Mouse (Mus musculus) embryonic facial prominence, embryonic 15.5 days (tissue): ENCODE data around the gene Schip1. TPM values are rescaled to one million over a fixed set of nuclear protein-coding genes. Genes with fewer than 3 reads are reported as not detected.

Experiments
- ATAC-seq: fragments of 200-750 bp; cut with Nextera tagmentation; 2 replicates; pipeline ENCODE4 v1.8.0; 2017; ENCODE audit warnings: low read depth, moderate TSS enrichment; ENCODE audit not compliant: insufficient number of reproducible peaks, low FRiP score, low TSS enrichment
- H3K27ac ChIP-seq: fragments of 300-500 bp; sonication (generic); replicated peaks from 2 replicates; pipeline ENCODE4 v1.5.1; 2015; ENCODE audit warnings: mild to moderate bottlenecking, inconsistent platforms
- H3K27me3 ChIP-seq: fragments of 300-500 bp; sonication (generic); 2 replicates; pipeline ENCODE4 v1.6.1; 2015; ENCODE audit warnings: inconsistent platforms
- H3K36me3 ChIP-seq: fragments of 300-500 bp; sonication (generic); 2 replicates; pipeline ENCODE4 v1.6.1; 2015; ENCODE audit warnings: mild to moderate bottlenecking, inconsistent platforms
- H3K4me1 ChIP-seq: fragments of 300-500 bp; sonication (generic); 2 replicates; pipeline ENCODE4 v1.6.1; 2015; ENCODE audit warnings: inconsistent platforms
- H3K4me2 ChIP-seq: fragments of 300-500 bp; sonication (generic); replicated peaks from 2 replicates; pipeline ENCODE4 v1.6.1; 2015; ENCODE audit warnings: mild to moderate bottlenecking, inconsistent platforms
- H3K4me3 ChIP-seq: fragments of 300-500 bp; sonication (generic); replicated peaks from 2 replicates; pipeline ENCODE4 v1.5.1; 2015; ENCODE audit warnings: mild to moderate bottlenecking, inconsistent platforms
- H3K9ac ChIP-seq: fragments of 300-500 bp; sonication (generic); 2 replicates; pipeline ENCODE4 v1.6.1; 2015; ENCODE audit warnings: inconsistent platforms
- H3K9me3 ChIP-seq: fragments of 300-500 bp; sonication (generic); replicated peaks from 2 replicates; pipeline ENCODE4 v1.6.1; 2016; ENCODE audit warnings: inconsistent platforms
- WGBS: fragments of 180-500 bp; shearing (Covaris S2); methylation state at CpG from one replicate; pipeline ENCODE4 v1.1.7; 2015; 5-methylcytosine and 5-hydroxymethylcytosine counted together
- polyA plus RNA-seq: library from polyadenylated mRNA; unstranded; fragments of >200 nt; fragmentation: Nextera tagmentation; extraction: Ambion mirVana; gene quantifications from 2 replicates; pipeline ENCODE4 v1.2.1, GENCODE M21; 2015

Schip1 gene
- polyA plus RNA-seq, 1 experiment from 2014 or later: 30.9 TPM

- H3K9ac ChIP-seq: no peak overlapping the region
- 77% methylated on average over 4 of the region's 4 CpGs for WGBS
- ATAC-seq: no peak
These were observed 145.8 kb downstream of the Schip1 start for GRCm38 (mm10) chr3:68210422-68210821.

GRCm38 (mm10) chr3:68221452-68221851, 156.8 kb downstream of the Schip1 start:
- no peak overlapping the region for H3K9ac ChIP-seq
- no peak overlapping the region for H3K27ac ChIP-seq
- no peak for ATAC-seq
- H3K27me3 ChIP-seq: no peaks in the 10 kb centered on the region
- no peak overlapping the region for H3K4me3 ChIP-seq
- no peak overlapping the region for H3K4me2 ChIP-seq
- H3K4me1 ChIP-seq: no peaks in the 10 kb centered on the region
- H3K36me3 ChIP-seq: no peaks in the 10 kb centered on the region
- 86% methylated on average over 3 of the region's 3 CpGs for WGBS
- no peaks in the 10 kb centered on the region for H3K9me3 ChIP-seq

More at GRCm38 (mm10) chr3:68210422-68210821, 145.8 kb downstream of the Schip1 start:
- no peaks in the 10 kb centered on the region for H3K4me1 ChIP-seq
- H3K4me2 ChIP-seq: no peak overlapping the region
- H3K36me3 ChIP-seq: no peaks in the 10 kb centered on the region
- no peaks in the 10 kb centered on the region for H3K27me3 ChIP-seq
- no peaks in the 10 kb centered on the region for H3K9me3 ChIP-seq
- no peak overlapping the region for H3K4me3 ChIP-seq
- H3K27ac ChIP-seq: no peak overlapping the region

- 92% methylated on average over 2 of the region's 2 CpGs for WGBS
These were observed 175.3 kb downstream of the Schip1 start for GRCm38 (mm10) chr3:68239887-68240286.

GRCm38 (mm10) chr3:68243239-68243638, 178.6 kb downstream of the Schip1 start:
- H3K4me1 ChIP-seq: no peaks in the 10 kb centered on the region
- no peaks in the 10 kb centered on the region for H3K36me3 ChIP-seq
- H3K27ac ChIP-seq: no peak overlapping the region
- no peak overlapping the region for H3K4me3 ChIP-seq
- H3K4me2 ChIP-seq: no peak overlapping the region
- H3K27me3 ChIP-seq: no peaks in the 10 kb centered on the region
- 43% methylated on average over 3 of the region's 3 CpGs for WGBS
- H3K9me3 ChIP-seq: no peaks in the 10 kb centered on the region
- no peak overlapping the region for H3K9ac ChIP-seq
- peak; percentile 34; the same call in 1 of the 2 replicates for ATAC-seq

More at GRCm38 (mm10) chr3:68239887-68240286, 175.3 kb downstream of the Schip1 start:
- H3K4me1 ChIP-seq: no peaks in the 10 kb centered on the region
- no peaks in the 10 kb centered on the region for H3K36me3 ChIP-seq
- no peak overlapping the region for H3K4me2 ChIP-seq
- H3K27me3 ChIP-seq: no peaks in the 10 kb centered on the region
- no peak overlapping the region for H3K27ac ChIP-seq
- no peak for ATAC-seq
- H3K4me3 ChIP-seq: no peak overlapping the region
- H3K9me3 ChIP-seq: no peaks in the 10 kb centered on the region
- H3K9ac ChIP-seq: no peak overlapping the region

DNA sequence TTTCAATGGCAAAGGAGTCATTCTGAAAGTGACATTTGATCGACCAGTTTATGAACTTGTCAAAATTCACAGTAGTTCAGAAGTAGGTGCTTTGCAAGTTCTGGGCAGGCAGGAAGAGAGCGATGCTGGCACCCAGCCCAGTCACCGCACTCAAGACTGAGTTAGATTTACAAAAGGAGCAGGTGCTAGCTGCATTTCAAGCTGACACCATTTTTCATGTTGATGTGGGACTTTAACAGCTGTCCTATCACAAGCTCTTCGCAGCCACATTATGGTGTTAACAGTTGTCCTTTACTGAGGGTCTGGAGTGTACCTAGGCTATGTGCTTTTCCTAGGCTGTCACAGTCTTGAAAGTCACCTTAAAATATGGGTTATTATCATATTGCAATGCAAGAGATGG, 181.6 kb downstream of the Schip1 start:
- H3K4me3 ChIP-seq: no peak overlapping the region

GRCm38 (mm10) chr3:68250589-68250988, 186.0 kb downstream of the Schip1 start:
- Histone ChIP-seq H3K4me1 (no peaks in the 10 kb centered on the region), H3K4me3 (no peak overlapping the region), H3K4me2 (no peak overlapping the region), H3K9me3 (no peaks in the 10 kb centered on the region), H3K27me3 (no peaks in the 10 kb centered on the region), H3K9ac (no peak overlapping the region), H3K27ac (no peak overlapping the region), H3K36me3 (no peaks in the 10 kb centered on the region)
- WGBS: 59% methylated on average over 2 of the region's 2 CpGs
- ATAC-seq: no peak

More for the DNA sequence above, 181.6 kb downstream of the Schip1 start:
- Histone ChIP-seq H3K4me2 (no peak overlapping the region), H3K27ac (no peak overlapping the region), H3K9me3 (no peaks in the 10 kb centered on the region), H3K36me3 (no peaks in the 10 kb centered on the region), H3K27me3 (no peaks in the 10 kb centered on the region), H3K9ac (no peak overlapping the region), H3K4me1 (no peaks in the 10 kb centered on the region)
- no peak for ATAC-seq
- 76% methylated on average over 4 of the region's 4 CpGs for WGBS

GRCm38 (mm10) chr3:68252335-68252734, 187.7 kb downstream of the Schip1 start:
- Histone ChIP-seq H3K9me3 (no peaks in the 10 kb centered on the region), H3K4me3 (no peak overlapping the region), H3K27me3 (no peaks in the 10 kb centered on the region), H3K4me2 (no peak overlapping the region), H3K4me1 (no peaks in the 10 kb centered on the region), H3K9ac (no peak overlapping the region), H3K36me3 (no peaks in the 10 kb centered on the region), H3K27ac (no peak overlapping the region)
- WGBS: 46% methylated on average over 1 of the region's 1 CpGs
- ATAC-seq: no peak

- H3K9me3 ChIP-seq: no peaks in the 10 kb centered on the region
- no peak overlapping the region for H3K9ac ChIP-seq
- 76% methylated on average over 6 of the region's 6 CpGs for WGBS
- H3K27me3 ChIP-seq: no peaks in the 10 kb centered on the region
- no peaks in the 10 kb centered on the region for H3K4me1 ChIP-seq
- H3K27ac ChIP-seq: no peak overlapping the region
- no peak overlapping the region for H3K4me2 ChIP-seq
- ATAC-seq: no peak
- H3K36me3 ChIP-seq: no peaks in the 10 kb centered on the region
- no peak overlapping the region for H3K4me3 ChIP-seq
These were observed 197.7 kb downstream of the Schip1 start for GRCm38 (mm10) chr3:68262304-68262703.

- Histone ChIP-seq H3K4me2 (no peak overlapping the region), H3K4me3 (no peak overlapping the region), H3K36me3 (no peaks in the 10 kb centered on the region), H3K27ac (no peak overlapping the region), H3K27me3 (no peaks in the 10 kb centered on the region), H3K4me1 (no peaks in the 10 kb centered on the region), H3K9ac (no peak overlapping the region), H3K9me3 (no peaks in the 10 kb centered on the region)
- no peak for ATAC-seq
- WGBS: 77% methylated on average over 4 of the region's 4 CpGs
These were observed 203.3 kb downstream of the Schip1 start for GRCm38 (mm10) chr3:68267905-68268304.

- no peaks in the 10 kb centered on the region for H3K4me1 ChIP-seq
- no peak overlapping the region for H3K27ac ChIP-seq
- 67% methylated on average over 4 of the region's 4 CpGs for WGBS
- H3K4me2 ChIP-seq: no peak overlapping the region
- no peaks in the 10 kb centered on the region for H3K9me3 ChIP-seq
- no peak overlapping the region for H3K4me3 ChIP-seq
- H3K27me3 ChIP-seq: no peaks in the 10 kb centered on the region
- H3K36me3 ChIP-seq: no peaks in the 10 kb centered on the region
- no peak for ATAC-seq
- no peak overlapping the region for H3K9ac ChIP-seq
These were observed 204.6 kb downstream of the Schip1 start for GRCm38 (mm10) chr3:68269251-68269650.

- Histone ChIP-seq H3K27ac (no peak overlapping the region), H3K9me3 (no peaks in the 10 kb centered on the region), H3K36me3 (no peaks in the 10 kb centered on the region), H3K9ac (no peak overlapping the region), H3K4me3 (no peak overlapping the region), H3K4me2 (no peak overlapping the region), H3K27me3 (no peaks in the 10 kb centered on the region), H3K4me1 (no peaks in the 10 kb centered on the region)
- no peak for ATAC-seq
- 85% methylated on average over 6 of the region's 6 CpGs for WGBS
These were observed 205.6 kb downstream of the Schip1 start for GRCm38 (mm10) chr3:68270246-68270645.

- Histone ChIP-seq H3K4me3 (no peak overlapping the region), H3K36me3 (no peaks in the 10 kb centered on the region), H3K9ac (no peak overlapping the region), H3K27ac (no peak overlapping the region), H3K27me3 (no peaks in the 10 kb centered on the region), H3K9me3 (no peaks in the 10 kb centered on the region), H3K4me2 (no peak overlapping the region), H3K4me1 (no peaks in the 10 kb centered on the region)
- 62% methylated on average over 3 of the region's 3 CpGs for WGBS
- no peak for ATAC-seq
These were observed 206.9 kb downstream of the Schip1 start for GRCm38 (mm10) chr3:68271457-68271856.
